Mouse (Mus musculus) limb, embryonic 14.5 days (tissue): ENCODE results near the gene Pgap2. TPM values are rescaled to one million over a fixed set of nuclear protein-coding genes. Genes with fewer than 3 reads are reported as not detected.

Source experiments
- ATAC-seq: fragments of 200-750 bp; cut with Nextera tagmentation; 2 replicates; pipeline ENCODE4 v1.8.0; 2017; ENCODE audit warnings: low read depth, moderate number of reproducible peaks, moderate TSS enrichment; ENCODE audit not compliant: low FRiP score
- DNase-seq: peaks from one replicate; pipeline ENCODE4 v3.0.0-alpha.2; 2015; ENCODE audit warnings: low spot score
- H3K27ac ChIP-seq: fragments of 300-500 bp; sonication (generic); replicated peaks from 2 replicates; pipeline ENCODE4 v1.5.1; 2014; ENCODE audit warnings: low read depth, mild to moderate bottlenecking, low read length, moderate library complexity, mixed read lengths
- H3K27me3 ChIP-seq: fragments of 300-500 bp; sonication (generic); 2 replicates; pipeline ENCODE4 v1.6.1; 2014; ENCODE audit warnings: low read length, mixed read lengths; ENCODE audit not compliant: control insufficient read depth, insufficient read depth
- H3K36me3 ChIP-seq: fragments of 300-500 bp; sonication (generic); 2 replicates; pipeline ENCODE4 v1.6.1; 2014; ENCODE audit warnings: mild to moderate bottlenecking, low read length, moderate library complexity, mixed read lengths; ENCODE audit not compliant: control insufficient read depth, insufficient read depth
- H3K4me1 ChIP-seq: fragments of 300-500 bp; sonication (generic); 2 replicates; pipeline ENCODE4 v1.6.1; 2014; ENCODE audit warnings: antibody characterized with exemption, low read length, mixed read lengths; ENCODE audit not compliant: control insufficient read depth, insufficient read depth
- H3K4me2 ChIP-seq: fragments of 300-500 bp; sonication (generic); replicated peaks from 2 replicates; pipeline ENCODE4 v1.6.1; 2014; ENCODE audit warnings: low read depth, mild to moderate bottlenecking, low read length, moderate library complexity; ENCODE audit not compliant: severe bottlenecking
- H3K4me3 ChIP-seq: fragments of 300-500 bp; sonication (generic); replicated peaks from 2 replicates; pipeline ENCODE4 v1.5.1; 2014; ENCODE audit warnings: low read length
- H3K9ac ChIP-seq: fragments of 300-500 bp; sonication (generic); 2 replicates; pipeline ENCODE4 v1.6.1; 2014; ENCODE audit warnings: mild to moderate bottlenecking, low read depth, low read length, moderate library complexity; ENCODE audit not compliant: severe bottlenecking
- H3K9me3 ChIP-seq: fragments of 300-500 bp; sonication (generic); 2 replicates; pipeline ENCODE4 v1.6.1; 2016; ENCODE audit warnings: low read length; ENCODE audit not compliant: control insufficient read depth
- POLR2A ChIP-seq: fragments of 200-500 bp; IDR thresholded peaks from 2 replicates; pipeline ENCODE4 v1.8.0; 2012; ENCODE audit warnings: inconsistent platforms, mild to moderate bottlenecking, moderate library complexity, borderline replicate concordance; ENCODE audit not compliant: insufficient read depth, insufficient read length; ENCODE audit errors: extremely low read depth
- WGBS: fragments of 180-500 bp; shearing (Covaris S2); extraction: QIAGEN DNeasy Blood & Tissue Kit; methylation state at CpG from one replicate; pipeline ENCODE4 v1.1.7; 2014; 5-methylcytosine and 5-hydroxymethylcytosine counted together
- polyA plus RNA-seq, 2 experiments: library from polyadenylated mRNA; depleted of rRNA in 1 of 2; stranded (reverse) in 1 of 2; unstranded in 1 of 2; fragments of >200 nt; fragmentation: Nextera tagmentation in 1 of 2; extraction: Ambion mirVana in 1 of 2; gene quantifications; 2 replicates each; pipeline versions ENCODE4 v1.2.1 to v1.2.3; 2012 to 2014

Pgap2 gene
- polyA plus RNA-seq, 2 experiments: 77.1 to 94.2 TPM

DNA sequence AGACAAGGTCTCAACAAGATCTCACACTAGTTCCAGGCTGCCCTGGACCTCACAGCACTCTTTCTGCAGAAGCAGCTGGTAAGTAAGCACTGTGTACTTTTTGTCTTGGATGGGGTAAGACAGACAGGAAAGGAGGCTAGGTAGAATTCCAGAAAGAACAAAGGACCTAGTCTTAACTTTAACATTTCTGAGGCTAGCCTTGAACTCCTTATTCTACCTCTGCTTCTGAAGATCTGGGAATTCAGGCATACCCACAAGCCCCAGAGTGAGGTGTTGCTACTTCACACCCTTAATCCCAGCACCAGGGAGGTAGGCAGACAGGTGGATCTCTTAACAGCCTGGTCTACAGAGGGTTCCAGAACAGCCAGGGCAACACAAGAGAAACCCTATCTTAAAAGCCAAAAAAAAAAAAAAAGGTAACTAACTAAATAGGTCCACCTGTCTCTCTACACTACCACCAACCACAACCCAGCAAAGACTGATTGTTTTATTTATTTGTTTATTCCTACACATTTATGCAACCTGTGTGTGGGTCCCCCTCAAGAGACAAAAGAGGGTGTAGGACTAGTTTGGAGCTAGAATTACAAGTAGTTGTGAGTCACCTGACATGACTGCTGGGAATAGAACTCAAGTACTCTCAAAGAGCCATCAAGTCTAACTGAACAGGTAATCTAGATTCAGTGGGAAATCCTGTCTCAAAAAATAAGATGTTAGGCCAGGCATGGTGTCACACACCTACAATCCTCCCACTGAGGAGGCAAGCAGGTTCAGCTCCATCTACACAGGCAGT, 8.8 kb upstream of the Pgap2 start:
- no peaks in the 10 kb centered on the region for H3K27me3 ChIP-seq
- no peak for TF ChIP-seq POLR2A
- no peak overlapping the region for H3K4me3 ChIP-seq
- DNase-seq: no peak
- no peaks in the 10 kb centered on the region for H3K4me1 ChIP-seq
- no peaks in the 10 kb centered on the region for H3K36me3 ChIP-seq
- H3K9me3 ChIP-seq: no peaks in the 10 kb centered on the region
- no peak overlapping the region for H3K27ac ChIP-seq
- H3K4me2 ChIP-seq: no peak overlapping the region
- no peak overlapping the region for H3K9ac ChIP-seq
- ATAC-seq: no peak

DNA sequence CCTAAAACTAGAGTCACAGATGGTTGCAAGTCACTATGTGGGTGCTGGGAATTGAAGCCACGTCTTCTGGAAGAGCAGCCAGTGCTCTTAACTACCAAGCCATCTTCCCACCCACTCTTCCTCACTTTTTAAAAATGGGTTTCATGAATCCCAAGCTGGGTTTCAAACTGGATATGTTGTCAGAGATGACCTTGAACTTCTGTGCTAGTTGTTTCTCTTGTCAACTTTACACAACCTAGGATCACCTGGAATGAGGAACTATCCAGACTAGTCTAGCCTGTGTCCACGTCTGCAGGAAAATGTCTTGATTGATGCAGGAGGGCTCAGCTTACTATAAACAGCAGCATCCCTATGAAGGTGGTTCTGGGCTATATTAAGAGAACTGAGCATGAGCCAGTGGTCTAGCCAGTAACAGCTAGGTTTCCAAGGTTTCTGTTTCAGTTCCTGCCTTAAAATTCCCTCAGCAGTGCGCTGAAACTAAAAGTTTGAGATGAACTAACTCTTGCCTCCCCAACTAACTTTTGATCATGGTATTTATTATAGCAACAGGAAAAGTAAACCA, 5.6 kb upstream of the Pgap2 start:
- WGBS: 93% methylated on average over 3 of the region's 3 CpGs
- Histone ChIP-seq H3K4me3 (no peak overlapping the region), H3K36me3 (no peaks in the 10 kb centered on the region), H3K27me3 (no peaks in the 10 kb centered on the region), H3K9me3 (no peaks in the 10 kb centered on the region), H3K4me2 (no peak overlapping the region), H3K9ac (no peak overlapping the region), H3K4me1 (peaks cover 10% of the 10 kb centered on the region), H3K27ac (no peak overlapping the region)
- DNase-seq: no peak
- TF ChIP-seq POLR2A: no peak
- ATAC-seq: no peak

GRCm38 (mm10) chr7:102205646-102206045, 4.4 kb upstream of the Pgap2 start:
- Histone ChIP-seq H3K9me3 (no peaks in the 10 kb centered on the region), H3K27ac (no peak overlapping the region), H3K36me3 (no peaks in the 10 kb centered on the region), H3K27me3 (no peaks in the 10 kb centered on the region), H3K4me3 (no peak overlapping the region), H3K4me2 (no peak overlapping the region), H3K4me1 (peaks cover 10% of the 10 kb centered on the region), H3K9ac (no peak overlapping the region)
- DNase-seq (no peak), ATAC-seq (no peak)
- no peak for TF ChIP-seq POLR2A
- 79% methylated on average over 1 of the region's 1 CpGs for WGBS

- Histone ChIP-seq H3K27ac (no peak overlapping the region), H3K4me1 (peaks cover 10% of the 10 kb centered on the region), H3K27me3 (no peaks in the 10 kb centered on the region), H3K4me3 (peak overlapping the region; percentile 86), H3K36me3 (no peaks in the 10 kb centered on the region), H3K9ac (peak overlapping the region; percentile 86), H3K9me3 (no peaks in the 10 kb centered on the region), H3K4me2 (peak overlapping the region; percentile 75)
- DNase-seq (no peak), ATAC-seq (no peak)
- no peak for TF ChIP-seq POLR2A
- 56% methylated on average over 4 of the region's 4 CpGs for WGBS
Observed at GRCm38 (mm10) chr7:102208806-102209363, 1.1 kb upstream of the Pgap2 start.

DNA sequence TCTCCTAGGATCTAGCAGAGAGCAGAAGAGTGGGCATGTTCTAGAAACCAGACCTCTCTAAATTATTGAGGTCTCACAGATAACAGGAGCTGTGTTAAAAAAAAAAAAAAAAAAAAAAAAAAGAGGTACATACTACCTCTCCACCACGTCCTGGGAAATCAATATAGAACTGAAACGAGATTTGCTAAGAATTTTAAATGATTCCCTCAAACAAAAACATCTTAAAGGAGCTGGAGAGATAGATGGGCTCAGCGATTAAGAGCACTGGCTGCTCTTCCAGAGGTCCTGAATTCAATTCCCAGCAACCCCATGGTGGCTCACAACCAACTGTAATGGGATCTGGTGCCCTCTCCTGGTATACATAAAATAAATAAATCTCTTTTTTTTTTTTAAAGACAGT, 1.1 kb downstream of the Pgap2 start:
- H3K9me3 ChIP-seq: no peaks in the 10 kb centered on the region
- H3K9ac ChIP-seq: peak overlapping the region; percentile 61; the same call in 1 of the 2 replicates
- TF ChIP-seq POLR2A: no peak
- DNase-seq: no peak
- H3K4me3 ChIP-seq: peak overlapping the region; percentile 86
- H3K27ac ChIP-seq: peak overlapping the region; percentile 87
- no peak for ATAC-seq
- no peaks in the 10 kb centered on the region for H3K36me3 ChIP-seq
- H3K27me3 ChIP-seq: no peaks in the 10 kb centered on the region
- H3K4me1 ChIP-seq: peaks cover 10% of the 10 kb centered on the region
- peak overlapping the region; percentile 64 for H3K4me2 ChIP-seq
- 68% methylated on average over 3 of the region's 3 CpGs for WGBS
